Mouse (Mus musculus) lung, postnatal 0 days (tissue): Measurements from ENCODE around the gene Spopl.

Experiments
- CTCF ChIP-seq: IDR thresholded peaks from 2 replicates; pipeline ENCODE4 v1.5.1; 2016; ENCODE audit warnings: antibody characterized with exemption, mild to moderate bottlenecking
- EP300 ChIP-seq: IDR thresholded peaks from 2 replicates; pipeline ENCODE4 v1.6.1; 2016; ENCODE audit warnings: antibody characterized with exemption, mild to moderate bottlenecking, control low read depth

DNA sequence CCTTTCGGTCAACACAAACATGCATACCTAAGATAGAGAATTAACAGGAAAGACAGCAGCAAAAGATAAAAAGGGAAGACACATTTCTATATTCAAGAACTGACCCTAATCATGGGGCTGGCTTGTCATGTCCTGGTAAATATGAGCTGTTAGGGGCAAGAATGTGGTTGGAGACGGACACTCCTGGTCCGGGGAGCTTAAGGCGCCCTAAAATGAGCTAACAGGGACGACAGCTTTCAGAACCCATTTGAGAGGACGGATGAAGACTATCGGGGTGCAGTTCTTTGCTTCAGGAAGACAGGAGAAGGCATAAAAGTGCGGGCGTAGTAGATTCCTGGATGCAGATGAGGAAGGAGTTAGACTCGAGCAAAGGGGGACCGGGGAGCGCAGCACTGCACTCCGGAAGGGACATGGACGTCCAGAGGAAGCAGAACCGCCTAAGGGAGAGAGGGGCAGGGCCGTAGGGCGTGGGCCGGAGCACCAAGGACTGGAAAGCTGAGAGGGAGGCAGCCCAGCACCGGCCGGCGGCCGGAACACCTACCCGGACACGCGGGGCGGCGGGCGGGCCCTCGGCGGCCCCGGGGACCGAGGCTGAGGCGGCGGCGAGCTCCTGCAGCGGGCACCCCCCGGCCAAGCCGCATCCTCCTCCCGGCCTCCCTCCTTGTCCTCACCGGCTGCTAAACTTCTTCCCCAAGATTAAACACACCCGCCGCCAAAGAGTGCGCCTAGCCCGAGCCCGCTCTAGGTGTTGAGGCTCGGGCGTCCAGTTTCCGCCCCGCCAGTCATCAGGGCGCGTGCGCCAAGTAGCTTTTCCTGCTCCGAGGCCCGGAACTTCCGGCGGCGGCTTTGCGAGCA is at the start of gene Spopl:
- TF ChIP-seq EP300 (no peak), CTCF (no peak)
